Mouse (Mus musculus) bone marrow, adult 2 months (tissue): ENCODE results near the gene Adamts10.

Source experiments
- CTCF ChIP-seq: fragments of 200-500 bp; IDR thresholded peaks from 2 replicates; pipeline ENCODE4 v1.5.1; 2011; ENCODE audit warnings: low read length, control low read depth; ENCODE audit not compliant: control insufficient read depth, insufficient read depth
- POLR2A ChIP-seq: fragments of 200-500 bp; IDR thresholded peaks from 2 replicates; pipeline ENCODE4 v1.6.1; 2011; ENCODE audit warnings: low read depth, mild to moderate bottlenecking, control low read depth, low read length, borderline replicate concordance; ENCODE audit not compliant: control insufficient read depth

- TF ChIP-seq CTCF (no peak), POLR2A (peak; percentile 27; the same call in 1 of the 2 replicates)
These were observed at the start of gene Adamts10 for GRCm38 (mm10) chr17:33523918-33524755.
